Mouse (Mus musculus): ENCODE measurements around the gene Cfap221. TPM values are rescaled to one million over a fixed set of nuclear protein-coding genes. Genes with fewer than 3 reads are reported as not detected.

Cfap221 gene
- polyA plus RNA-seq, 1 experiment: not detected

DNA sequence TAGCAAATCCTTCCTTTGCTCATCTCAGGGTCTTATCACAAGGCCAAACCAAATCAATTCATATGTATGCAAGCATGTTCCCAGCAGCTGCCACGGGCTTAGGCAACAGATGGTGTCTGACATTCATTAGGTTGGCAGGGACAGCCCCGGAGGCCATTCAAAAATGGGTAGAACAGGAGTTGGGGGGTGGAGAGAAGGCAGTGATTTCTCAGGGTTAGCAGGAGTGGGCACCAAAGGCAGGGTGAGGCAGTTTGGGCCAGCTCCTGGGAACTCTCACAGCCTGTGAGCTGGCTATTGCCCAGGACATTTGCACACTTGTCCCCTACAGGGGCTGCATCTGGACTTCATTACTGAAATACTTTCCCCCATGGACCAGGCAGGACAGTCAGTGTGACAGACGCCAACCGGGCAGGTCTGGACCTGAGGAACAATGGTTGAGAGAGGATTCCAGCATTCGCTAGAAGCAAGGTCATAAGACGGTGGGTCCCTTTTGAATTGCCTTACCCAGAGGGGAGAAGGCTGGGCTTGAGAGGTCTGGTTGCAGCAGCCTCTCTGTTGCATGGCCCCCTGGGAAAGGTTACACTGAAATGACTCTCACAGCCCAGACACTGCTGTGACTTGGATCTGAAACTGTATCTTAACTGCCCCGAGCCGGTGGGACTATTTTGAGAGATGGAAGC is 94.3 kb downstream of the Cfap221 start:
- DNase-seq (ENCODE audit: low spot score): no peak

DNA sequence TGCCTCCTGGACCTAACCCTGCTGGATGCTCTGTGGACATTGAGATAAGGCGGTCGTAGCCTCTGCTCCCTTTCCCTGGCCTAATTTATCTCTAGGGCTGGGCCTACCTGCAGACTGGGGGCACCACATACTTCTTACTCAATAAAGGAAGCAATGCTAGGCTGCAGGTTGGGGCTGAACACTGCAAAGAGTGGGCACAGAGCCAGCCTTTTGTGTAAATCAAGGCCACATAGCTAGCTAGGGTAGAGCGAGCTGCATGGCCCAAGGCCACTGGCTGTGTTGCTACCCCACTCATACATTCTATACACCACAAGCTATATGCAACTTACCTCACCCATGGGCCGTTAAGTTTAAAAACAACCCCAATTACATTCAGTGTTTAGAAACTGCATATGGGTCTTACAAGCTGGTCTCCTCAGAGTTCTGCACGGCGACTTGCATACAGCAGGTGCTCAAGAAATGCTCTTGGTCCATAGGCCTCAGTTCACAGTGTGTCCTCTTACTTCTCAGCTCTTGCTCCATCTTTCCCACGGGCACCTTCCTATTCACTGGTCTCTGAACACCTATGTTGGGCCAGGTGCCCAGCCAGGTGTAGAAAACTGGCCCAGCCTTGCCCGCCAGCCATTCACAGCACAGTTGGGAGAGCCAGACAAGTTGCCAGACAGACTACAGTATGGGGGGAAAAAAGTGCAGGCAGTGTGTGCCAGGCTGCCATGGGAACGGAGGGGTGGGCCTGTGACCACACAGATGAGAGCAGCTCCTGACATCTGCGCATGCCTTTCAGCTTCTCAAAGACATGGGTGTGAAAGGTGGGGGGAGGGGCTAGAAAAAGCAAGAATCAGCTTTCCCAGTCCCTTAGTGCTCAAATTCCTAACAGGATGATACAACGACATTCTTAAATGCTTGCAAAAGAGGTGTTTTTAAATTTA is 97.6 kb downstream of the Cfap221 start:
- no peak for DNase-seq (ENCODE audit: low spot score)

DNA sequence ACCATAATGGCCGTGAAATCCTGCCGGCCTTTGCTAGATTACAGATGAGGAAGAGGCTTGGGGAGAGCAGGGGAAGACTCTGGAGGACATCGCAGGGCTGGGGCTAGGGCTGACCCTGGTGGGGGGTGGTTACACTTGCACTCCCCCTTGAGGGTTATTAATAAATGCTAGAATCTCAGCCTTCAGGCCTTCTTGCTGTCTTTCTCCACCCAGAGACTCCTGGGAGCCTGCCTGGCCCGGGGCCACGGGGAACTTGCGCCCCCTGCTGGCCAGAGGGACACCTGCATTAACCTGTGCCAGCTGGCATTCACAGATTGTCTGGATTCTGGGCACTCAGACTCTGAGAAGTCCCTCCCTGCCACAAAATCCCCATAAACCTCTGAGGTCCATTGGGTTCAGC is 102.1 kb downstream of the Cfap221 start:
- peak; percentile 55 for DNase-seq (ENCODE audit: low spot score)

DNA sequence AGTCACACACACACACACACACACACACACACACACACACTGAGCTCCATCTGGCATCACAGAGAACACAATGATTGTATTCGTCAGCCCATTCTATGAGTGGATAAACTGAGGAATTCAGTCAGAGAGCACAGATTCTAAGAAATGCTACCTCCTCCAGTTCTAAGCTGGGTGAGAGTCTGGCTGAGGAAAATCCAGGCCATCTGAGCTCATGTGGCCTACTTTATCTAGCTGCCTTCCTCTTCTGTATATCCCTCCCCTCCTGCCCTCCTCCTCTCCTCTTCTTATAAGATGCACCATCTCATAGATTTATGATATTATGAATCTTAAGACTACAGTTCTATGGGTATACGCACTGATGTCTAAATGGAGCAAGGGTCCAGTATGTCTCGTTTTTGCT is 103.4 kb downstream of the Cfap221 start:
- no peak for DNase-seq (ENCODE audit: low spot score)

DNA sequence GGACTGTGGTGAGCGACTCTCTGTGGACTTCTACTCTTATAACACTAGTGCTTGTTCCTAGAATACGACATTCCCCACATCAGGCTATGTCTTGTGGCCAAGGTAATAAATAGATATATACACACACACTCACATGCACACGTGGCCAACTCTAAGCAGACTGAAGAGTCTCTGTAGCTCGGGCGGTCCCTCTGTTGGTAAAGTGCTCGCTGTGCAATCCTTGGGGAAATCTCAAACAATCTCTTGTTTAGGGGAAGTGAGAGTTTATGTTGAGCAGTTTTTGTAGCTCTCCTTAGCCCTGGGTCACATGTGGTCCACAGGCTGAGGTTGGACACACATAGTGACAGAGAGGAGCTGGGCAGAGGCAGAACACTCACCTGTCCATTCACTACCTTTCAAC is 104.1 kb downstream of the Cfap221 start:
- DNase-seq (ENCODE audit: low spot score): no peak

DNA sequence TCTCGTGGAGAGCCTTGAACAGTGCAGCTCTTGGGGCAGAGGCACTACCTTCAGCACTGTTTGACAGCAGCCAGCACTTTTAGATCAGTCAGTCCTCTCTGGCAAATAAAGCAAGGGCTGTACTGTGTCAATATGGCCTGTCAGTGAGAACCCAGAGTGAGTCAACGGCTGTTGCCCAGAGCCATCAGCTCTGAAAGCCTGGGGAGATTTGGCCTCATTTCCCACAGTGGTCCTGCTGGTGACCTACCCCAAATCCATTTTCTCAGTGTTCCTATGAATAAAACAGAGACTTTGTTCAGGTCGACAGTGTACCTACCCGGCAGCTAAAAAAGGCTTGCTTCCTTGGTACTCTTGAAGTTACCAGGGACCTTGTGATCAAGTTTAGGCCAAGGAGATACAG is 105.2 kb downstream of the Cfap221 start:
- DNase-seq (ENCODE audit: low spot score): no peak

DNA sequence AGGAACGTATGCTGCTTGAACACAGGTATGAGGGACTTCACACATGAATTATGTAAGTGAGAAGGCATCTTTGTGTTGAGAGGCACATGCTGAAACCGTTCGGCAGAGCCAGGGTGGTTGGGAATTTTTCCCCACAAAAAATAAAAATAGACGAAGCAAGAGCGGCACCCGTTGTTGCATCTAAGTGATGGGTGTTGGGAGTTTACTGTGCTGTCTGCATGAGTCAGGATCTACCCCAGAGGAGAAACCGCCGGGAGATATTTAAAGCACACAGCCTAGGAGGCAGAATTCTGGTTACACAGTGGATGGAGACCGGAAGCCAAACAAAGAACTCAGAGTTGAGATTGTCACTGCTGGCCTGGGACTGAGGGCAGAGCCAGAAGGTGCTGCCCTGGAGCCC is 105.9 kb downstream of the Cfap221 start:
- DNase-seq (ENCODE audit: low spot score): no peak

DNA sequence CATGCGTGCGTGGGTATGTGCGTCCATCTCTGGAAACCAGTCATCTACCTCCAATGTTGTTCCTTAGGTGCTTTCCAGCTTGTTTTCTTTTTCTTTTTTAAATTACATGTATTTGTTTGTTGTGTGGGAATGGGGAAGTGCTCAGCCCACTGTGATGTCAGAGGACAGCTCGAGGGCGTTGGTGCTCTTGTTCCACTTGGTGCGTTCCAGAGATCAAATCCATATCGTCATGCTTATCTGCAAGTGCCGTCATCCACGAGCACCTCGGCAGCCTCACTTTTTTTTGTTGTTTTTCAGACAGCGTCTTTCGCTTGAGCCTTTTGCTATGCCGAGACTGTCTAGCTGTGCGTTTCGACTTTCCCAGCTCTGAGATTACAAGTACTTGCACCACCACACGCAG is 107.7 kb downstream of the Cfap221 start:
- DNase-seq (ENCODE audit: low spot score): no peak

DNA sequence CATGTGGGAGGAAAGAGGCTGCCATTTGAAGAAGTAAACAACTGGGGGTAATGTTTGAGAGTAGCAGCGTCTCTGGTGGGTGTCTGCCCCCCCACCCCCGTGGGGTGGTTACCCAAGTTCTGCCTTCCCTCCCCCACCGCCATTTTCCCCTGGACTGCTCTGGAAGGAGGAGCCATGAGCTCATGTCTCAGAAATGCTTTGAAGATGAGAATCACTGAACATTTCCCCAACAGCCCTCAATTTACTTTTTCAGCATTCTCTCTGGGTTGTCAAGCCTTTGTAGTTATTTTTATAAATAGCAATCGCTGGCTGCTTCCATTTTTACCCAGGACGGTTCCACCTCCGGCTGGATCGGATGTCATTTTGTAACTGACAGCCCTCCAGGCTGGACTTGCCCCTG is 110.7 kb downstream of the Cfap221 start:
- DNase-seq (ENCODE audit: low spot score): no peak

DNA sequence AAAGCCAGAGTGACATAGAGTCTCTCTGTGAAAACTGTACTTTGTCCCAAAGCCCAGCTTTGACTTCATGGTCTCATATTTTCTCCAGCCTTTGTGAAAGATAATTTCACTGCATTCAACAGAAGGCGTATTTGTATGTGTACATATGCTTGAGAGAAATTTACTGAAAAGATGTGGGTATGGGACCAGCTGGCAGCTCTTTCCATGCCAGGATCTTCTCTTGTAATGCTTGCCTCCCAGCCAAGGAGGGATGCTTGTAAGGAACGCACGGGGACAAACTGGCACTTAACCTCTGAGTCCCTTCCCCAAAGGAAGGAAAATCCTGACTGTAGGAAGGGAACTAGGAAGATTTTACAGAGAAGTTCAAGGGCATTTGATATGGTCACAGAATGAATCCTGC is 112.8 kb downstream of the Cfap221 start:
- no peak for DNase-seq (ENCODE audit: low spot score)

DNA sequence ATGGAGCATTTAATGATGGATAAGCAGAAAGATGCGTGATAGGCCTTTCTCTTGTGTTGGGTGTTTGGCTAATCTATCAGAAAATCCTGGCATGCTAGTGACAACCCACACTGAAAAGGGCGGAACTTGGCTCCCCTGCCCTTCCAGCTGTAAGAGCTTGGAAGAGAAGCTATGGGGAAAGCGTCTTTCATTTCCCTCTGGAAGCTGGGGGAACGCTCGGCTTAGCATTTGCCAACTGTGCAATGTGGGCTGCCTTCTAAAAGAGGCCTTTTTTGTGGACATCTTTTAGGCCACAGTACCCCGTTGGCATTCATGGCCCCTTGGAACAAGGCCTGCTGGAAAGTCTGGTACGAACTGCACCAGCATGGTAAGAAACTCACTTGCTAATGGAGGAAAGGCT is 118.1 kb downstream of the Cfap221 start:
- DNase-seq (ENCODE audit: low spot score): no peak

DNA sequence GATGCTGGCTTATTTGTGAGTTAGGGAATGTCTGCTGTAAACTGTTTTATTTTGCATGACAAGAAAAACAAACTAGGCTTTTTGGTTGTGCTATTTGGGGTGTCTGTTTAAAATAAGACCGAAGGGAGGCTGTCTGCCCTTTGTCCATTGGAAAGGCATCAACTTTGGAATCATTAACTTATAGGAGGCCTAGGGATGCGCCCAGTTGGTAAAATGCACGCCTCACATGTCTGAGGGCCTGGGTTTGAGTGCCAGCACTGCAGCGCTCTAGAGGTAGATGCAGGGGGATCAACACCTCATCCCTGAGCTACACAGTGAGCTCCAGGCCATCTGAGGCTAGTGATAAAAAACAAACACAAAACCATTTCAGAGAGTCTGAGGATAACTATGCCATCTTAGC is 119.6 kb downstream of the Cfap221 start:
- DNase-seq (ENCODE audit: low spot score): no peak

Other genes starting within 250 kb of the Cfap221 start
- gene Ptpn4, start 159.6 kb downstream of the Cfap221 start, polyA plus RNA-seq (2012; rRNA removed): 3.2 and 3.8 TPM in 2 replicates
- gene Tmem177, start 84.0 kb downstream of the Cfap221 start, polyA plus RNA-seq (2012; rRNA removed): 4.3 and 4.5 TPM in 2 replicates
- 0.22 and 0.25 TPM in 2 replicates for gene Sctr, start 9.7 kb upstream of the Cfap221 start, polyA plus RNA-seq (2012; rRNA removed)
- 6.6 and 7.6 TPM in 2 replicates for gene Tmem37, start 76.8 kb upstream of the Cfap221 start, polyA plus RNA-seq (2012; rRNA removed)
- 364 and 515 TPM in 2 replicates for gene Dbi, start 123.8 kb upstream of the Cfap221 start, polyA plus RNA-seq (2012; rRNA removed)
- 8.1 and 9.5 TPM in 2 replicates for gene 3110009E18Rik, start 124.0 kb upstream of the Cfap221 start, polyA plus RNA-seq (2012; rRNA removed)

Measured in urinary bladder, adult 2 months (tissue).